Mouse (Mus musculus) liver, postnatal 0 days (tissue): ENCODE data around the gene Tbc1d16. TPM values are rescaled to one million over a fixed set of nuclear protein-coding genes. Genes with fewer than 3 reads are reported as not detected.

Experiments
- ATAC-seq: fragments of 200-750 bp; cut with Nextera tagmentation; 2 replicates; pipeline ENCODE4 v1.8.0; 2017; ENCODE audit warnings: mild to moderate bottlenecking, moderate library complexity
- DNase-seq: peaks from one replicate; pipeline ENCODE4 v3.0.0-alpha.2; 2016
- H3K27ac ChIP-seq: fragments of 300-500 bp; sonication (generic); 2 replicates; pipeline ENCODE4 v1.5.1; 2014; ENCODE audit warnings: antibody characterized with exemption, moderate library complexity, mild to moderate bottlenecking, low read depth
- H3K27me3 ChIP-seq: fragments of 300-500 bp; sonication (generic); 2 replicates; pipeline ENCODE4 v1.6.1; 2014; ENCODE audit warnings: low read length, control low read depth, mixed read lengths; ENCODE audit not compliant: insufficient read depth
- H3K36me3 ChIP-seq: fragments of 300-500 bp; sonication (generic); replicated peaks from 2 replicates; pipeline ENCODE4 v1.6.1; 2014; ENCODE audit warnings: mild to moderate bottlenecking, control low read depth, low read length, moderate library complexity, mixed read lengths; ENCODE audit not compliant: insufficient read depth
- H3K4me1 ChIP-seq: fragments of 300-500 bp; sonication (generic); 2 replicates; pipeline ENCODE4 v1.6.1; 2014; ENCODE audit warnings: antibody characterized with exemption, mild to moderate bottlenecking, control low read depth; ENCODE audit not compliant: insufficient read depth
- H3K4me2 ChIP-seq: fragments of 300-500 bp; sonication (generic); 2 replicates; pipeline ENCODE4 v1.6.1; 2014; ENCODE audit warnings: low read depth, mild to moderate bottlenecking, low read length, moderate library complexity, mixed read lengths
- H3K4me3 ChIP-seq: fragments of 300-500 bp; sonication (generic); 2 replicates; pipeline ENCODE4 v1.5.1; 2014; ENCODE audit warnings: low read depth, low read length
- H3K9ac ChIP-seq: fragments of 300-500 bp; sonication (generic); replicated peaks from 2 replicates; pipeline ENCODE4 v1.6.1; 2014; ENCODE audit warnings: mild to moderate bottlenecking, moderate library complexity
- H3K9me3 ChIP-seq: fragments of 300-500 bp; sonication (generic); 2 replicates; pipeline ENCODE4 v1.6.1; 2016; ENCODE audit warnings: mild to moderate bottlenecking, control low read depth, low read length, mixed read lengths
- CTCF ChIP-seq: sonication (generic); IDR thresholded peaks from 2 replicates; pipeline ENCODE4 v1.5.1; 2016; ENCODE audit warnings: antibody characterized with exemption, low read depth
- EP300 ChIP-seq: IDR thresholded peaks from 2 replicates; pipeline ENCODE4 v1.6.1; 2016; ENCODE audit warnings: antibody characterized with exemption, low read depth, mild to moderate bottlenecking
- WGBS: fragments of 180-500 bp; shearing (Covaris S2); extraction: QIAGEN DNeasy Blood & Tissue Kit; methylation state at CpG from one replicate; pipeline ENCODE4 v1.1.7; 2014; ENCODE audit not compliant: insufficient replicate concordance; 5-methylcytosine and 5-hydroxymethylcytosine counted together
- polyA plus RNA-seq: library from polyadenylated mRNA; unstranded; fragments of >200 nt; fragmentation: Nextera tagmentation; extraction: Ambion mirVana; gene quantifications from 2 replicates; pipeline ENCODE4 v1.2.1, GENCODE M21; 2015

The Tbc1d16 gene
- polyA plus RNA-seq, 1 experiment from 2014 or later: 1.5 TPM

DNA sequence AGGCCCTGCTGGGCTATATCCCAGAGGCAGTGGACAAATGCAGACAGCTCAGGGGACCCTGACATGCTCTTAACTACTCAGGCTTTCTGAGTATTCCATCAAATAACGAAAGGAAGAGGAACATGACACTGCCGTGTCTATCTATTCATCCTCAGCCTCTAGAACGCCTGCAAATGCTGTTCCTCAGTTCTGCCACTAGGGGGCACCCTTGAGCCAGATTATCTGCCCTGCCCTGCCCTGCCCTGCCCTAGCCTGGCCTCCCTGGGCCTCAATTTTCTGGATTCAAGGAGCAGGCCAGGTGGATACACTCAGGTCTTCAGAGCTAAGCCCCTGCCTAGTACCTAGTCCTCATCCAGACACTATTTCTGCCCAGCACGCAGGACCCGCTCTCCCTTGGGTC is 24.9 kb downstream of the Tbc1d16 start:
- no peak overlapping the region for H3K27ac ChIP-seq
- 44% methylated on average over 5 of the region's 5 CpGs for WGBS
- ATAC-seq: peak; percentile 48; the same call in 1 of the 2 replicates
- no peaks in the 10 kb centered on the region; the same call in 1 of the 2 replicates for H3K36me3 ChIP-seq
- peak; percentile 61 for DNase-seq
- no peaks in the 10 kb centered on the region for H3K9me3 ChIP-seq
- no peak overlapping the region for H3K4me2 ChIP-seq
- H3K27me3 ChIP-seq: no peaks in the 10 kb centered on the region
- H3K9ac ChIP-seq: no peak overlapping the region
- TF ChIP-seq EP300 (no peak), CTCF (peak; percentile 92)
- no peaks in the 10 kb centered on the region for H3K4me1 ChIP-seq
- H3K4me3 ChIP-seq: no peak overlapping the region

DNA sequence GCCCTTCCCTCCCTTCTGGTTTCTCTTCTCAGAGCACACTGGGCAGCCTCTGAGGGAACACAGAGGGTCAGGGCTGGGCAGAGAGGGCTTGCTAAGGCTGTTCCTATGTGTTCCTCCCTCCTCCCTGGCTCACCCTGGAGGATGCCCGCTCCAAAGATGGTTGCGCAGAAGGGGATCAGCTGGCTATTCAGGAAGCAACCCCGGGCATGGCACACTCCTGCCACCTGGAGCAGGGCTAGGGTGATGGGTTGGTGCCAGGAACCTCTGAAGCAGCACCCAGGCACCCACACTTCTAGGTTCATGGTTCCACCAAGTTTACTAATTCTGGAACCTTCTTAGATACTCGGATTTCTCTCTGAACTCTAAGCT is 29.1 kb downstream of the Tbc1d16 start:
- no peak overlapping the region for H3K4me3 ChIP-seq
- no peaks in the 10 kb centered on the region for H3K4me1 ChIP-seq
- no peak overlapping the region for H3K27ac ChIP-seq
- no peaks in the 10 kb centered on the region for H3K27me3 ChIP-seq
- no peaks in the 10 kb centered on the region for H3K9me3 ChIP-seq
- H3K36me3 ChIP-seq: no peaks in the 10 kb centered on the region; the same call in 1 of the 2 replicates
- TF ChIP-seq CTCF: no peak
- TF ChIP-seq EP300: no peak
- no peak overlapping the region for H3K4me2 ChIP-seq
- WGBS: 74% methylated on average over 4 of the region's 4 CpGs
- ATAC-seq (no peak), DNase-seq (no peak)
- H3K9ac ChIP-seq: no peak overlapping the region

DNA sequence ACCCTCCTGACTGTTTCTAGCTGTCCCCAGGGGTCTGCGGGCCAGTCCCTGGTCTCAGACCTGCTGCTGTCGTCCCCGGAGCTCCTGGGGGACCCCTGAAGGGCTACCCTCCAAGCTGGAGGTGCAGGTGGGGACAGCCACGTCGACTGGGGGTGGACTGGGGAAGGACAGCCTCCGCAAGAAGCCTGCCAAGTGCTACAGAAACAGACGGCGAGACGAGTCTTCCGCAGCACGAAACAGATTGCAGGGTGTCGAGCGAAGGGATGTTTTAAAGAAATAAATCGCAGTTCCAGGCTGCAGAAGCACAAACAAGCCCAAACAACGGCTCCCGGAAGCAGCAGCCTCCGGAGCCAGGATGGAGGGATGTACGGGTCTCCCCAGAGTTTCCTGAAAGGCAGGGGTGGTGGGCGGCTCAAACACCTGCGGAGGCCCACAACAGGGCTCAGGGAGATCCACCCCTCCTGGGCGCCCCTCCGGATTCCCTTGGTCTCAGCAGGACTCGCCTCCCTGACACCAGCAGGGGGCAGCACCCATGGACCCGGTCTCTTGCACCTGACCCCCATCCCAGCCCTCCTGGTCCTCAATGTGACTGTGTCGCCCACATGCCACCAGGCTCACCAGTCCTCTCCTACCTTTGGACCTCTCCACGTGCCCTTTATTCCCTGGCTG is 29.6 kb downstream of the Tbc1d16 start:
- DNase-seq: peak; percentile 47
- WGBS: 57% methylated on average over 26 of the region's 26 CpGs

DNA sequence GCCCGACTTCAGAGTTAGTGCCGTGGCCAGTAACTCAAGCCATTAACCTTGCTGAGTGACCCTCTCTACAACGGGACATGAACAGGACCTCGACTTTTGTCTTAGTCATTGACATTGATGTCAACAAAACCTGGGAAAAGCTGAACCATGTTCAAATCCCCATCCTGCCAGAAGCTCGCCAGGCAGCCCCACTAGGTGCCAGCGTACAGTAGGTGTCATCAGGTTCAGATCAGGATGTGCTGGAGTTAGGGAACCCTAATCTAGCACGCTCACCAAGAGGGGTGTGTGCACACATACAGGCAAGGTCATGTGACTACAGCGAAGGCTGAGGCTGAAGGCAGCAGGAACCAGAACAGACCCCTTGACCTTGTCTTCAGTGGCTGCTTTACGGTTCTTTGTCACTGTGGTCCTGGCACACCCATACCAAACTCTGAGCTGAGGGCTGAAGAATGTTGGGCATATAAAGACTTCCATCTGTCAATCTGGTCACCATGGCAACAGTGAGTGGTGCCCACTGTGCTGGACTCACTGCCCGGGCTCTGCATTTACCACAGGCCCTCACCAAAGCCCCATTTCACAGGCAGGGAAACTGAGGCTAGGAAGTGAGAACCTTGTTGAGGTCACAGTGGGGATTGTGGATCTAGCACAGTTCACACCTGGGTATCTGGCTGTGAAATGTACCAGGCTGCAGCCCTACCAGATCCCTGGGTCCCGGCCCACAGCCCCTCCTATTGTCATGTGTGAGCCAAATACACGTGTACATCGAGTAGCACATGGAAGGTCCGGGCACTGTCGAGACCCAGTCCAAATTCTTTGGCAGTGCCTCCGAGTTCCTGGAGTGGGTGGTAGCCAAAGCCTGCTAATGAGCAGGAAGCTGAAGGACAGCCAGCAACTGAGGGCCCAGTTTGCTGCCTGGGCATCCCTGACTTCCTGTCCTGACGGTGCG is 30.4 kb downstream of the Tbc1d16 start:
- ATAC-seq: no peak
- Histone ChIP-seq H3K36me3 (no peaks in the 10 kb centered on the region; the same call in 1 of the 2 replicates), H3K27me3 (no peaks in the 10 kb centered on the region), H3K9ac (no peak overlapping the region), H3K27ac (no peak overlapping the region), H3K4me2 (no peak overlapping the region), H3K4me3 (no peak overlapping the region), H3K4me1 (no peaks in the 10 kb centered on the region), H3K9me3 (no peaks in the 10 kb centered on the region)
- TF ChIP-seq CTCF (no peak), EP300 (no peak)
- DNase-seq: no peak
- WGBS: 83% methylated on average over 18 of the region's 18 CpGs

More for the DNA sequence above, 29.6 kb downstream of the Tbc1d16 start:
- H3K9ac ChIP-seq: no peak overlapping the region
- H3K4me1 ChIP-seq: no peaks in the 10 kb centered on the region
- no peaks in the 10 kb centered on the region; the same call in 1 of the 2 replicates for H3K36me3 ChIP-seq
- H3K27ac ChIP-seq: no peak overlapping the region
- H3K4me3 ChIP-seq: no peak overlapping the region
- no peaks in the 10 kb centered on the region for H3K27me3 ChIP-seq
- no peaks in the 10 kb centered on the region for H3K9me3 ChIP-seq
- H3K4me2 ChIP-seq: no peak overlapping the region
- TF ChIP-seq CTCF: peak; percentile 55
- TF ChIP-seq EP300: no peak
- no peak for ATAC-seq

GRCm38 (mm10) chr11:119192605-119193004 is 35.7 kb downstream of the Tbc1d16 start:
- 74% methylated on average over 9 of the region's 9 CpGs for WGBS
- DNase-seq (no peak), ATAC-seq (no peak)
- Histone ChIP-seq H3K9ac (no peak overlapping the region), H3K4me2 (no peak overlapping the region), H3K4me3 (no peak overlapping the region), H3K27me3 (no peaks in the 10 kb centered on the region), H3K27ac (no peak overlapping the region), H3K36me3 (no peaks in the 10 kb centered on the region; the same call in 1 of the 2 replicates), H3K4me1 (peaks cover 7% of the 10 kb centered on the region), H3K9me3 (no peaks in the 10 kb centered on the region)
- TF ChIP-seq CTCF (no peak), EP300 (no peak)

- Histone ChIP-seq H3K27me3 (no peaks in the 10 kb centered on the region), H3K27ac (no peak overlapping the region), H3K9ac (no peak overlapping the region), H3K4me3 (no peak overlapping the region), H3K36me3 (no peaks in the 10 kb centered on the region), H3K9me3 (no peaks in the 10 kb centered on the region), H3K4me2 (no peak overlapping the region), H3K4me1 (peaks cover 8% of the 10 kb centered on the region)
- DNase-seq (no peak), ATAC-seq (no peak)
- WGBS: 81% methylated on average over 5 of the region's 5 CpGs
- no peak for TF ChIP-seq CTCF
- no peak for TF ChIP-seq EP300
Observed at GRCm38 (mm10) chr11:119192176-119192575, 36.1 kb downstream of the Tbc1d16 start.
